Mouse (Mus musculus) central nervous system, embryonic 14 days (tissue): ENCODE measurements around the gene Cst9. TPM values are rescaled to one million over a fixed set of nuclear protein-coding genes. Genes with fewer than 3 reads are reported as not detected.

Experiments
- polyA plus RNA-seq: library from polyadenylated mRNA; depleted of rRNA; stranded (reverse); fragments of >200 nt; gene quantifications from 2 replicates; pipeline ENCODE4 v1.2.3, GENCODE M21; 2012; rRNA removed

Gene Cst9
- not detected in 2 replicates for polyA plus RNA-seq

GRCm38 (mm10) chr2:148834912-148835311, at the start of gene Cst9:
TSS of gene Cst9 (plus strand) at chr2:148835147.

GRCm38 (mm10) chr2:148789142-148789541, 45.8 kb upstream of the Cst9 start, which contains the start of gene Cst12:
TSS of gene Cst12 (plus strand) at chr2:148789361.

GRCm38 (mm10) chr2:148798485-148798884, 36.5 kb upstream of the Cst9 start, which contains the start of gene Cst8:
TSS of gene Cst8 (plus strand) at chr2:148798785.

GRCm38 (mm10) chr2:148819909-148820308, 15.0 kb upstream of the Cst9 start, which contains the start of gene Cst13:
TSS of gene Cst13 (plus strand) at chr2:148820081.

GRCm38 (mm10) chr2:148864966-148865365, 30.0 kb downstream of the Cst9 start, which contains the start of gene 9230104L09Rik:
TSS of gene 9230104L09Rik (minus strand) at chr2:148865038.

GRCm38 (mm10) chr2:148875335-148875811, 40.4 kb downstream of the Cst9 start, which contains the start of gene Cst3:
TSS of gene Cst3 (minus strand) at chr2:148875692.

Other genes starting within 250 kb of the Cst9 start
- gene Nxt1, start 162.5 kb upstream of the Cst9 start, polyA plus RNA-seq: 53.3 and 62.9 TPM in 2 replicates
- gene Gzf1, start 154.1 kb upstream of the Cst9 start, polyA plus RNA-seq: 15.8 and 17.5 TPM in 2 replicates
- gene Napb, start 102.7 kb upstream of the Cst9 start, polyA plus RNA-seq: 31.3 and 33.1 TPM in 2 replicates
- gene Cstl1, start 84.8 kb upstream of the Cst9 start, polyA plus RNA-seq: not detected in 2 replicates
- not detected in 2 replicates for gene Cst11, start 63.6 kb upstream of the Cst9 start, polyA plus RNA-seq
- gene 8030411F24Rik, start 53.1 kb upstream of the Cst9 start, polyA plus RNA-seq: not detected in 2 replicates
- not detected in 2 replicates for gene Cst12, start 45.8 kb upstream of the Cst9 start, polyA plus RNA-seq
- not detected in 2 replicates for gene Cst8, start 36.4 kb upstream of the Cst9 start, polyA plus RNA-seq
- not detected in 2 replicates for gene Cst13, start 15.1 kb upstream of the Cst9 start, polyA plus RNA-seq
- not detected in 2 replicates for gene 9230104L09Rik, start 29.9 kb downstream of the Cst9 start, polyA plus RNA-seq
- gene Cst3, start 40.5 kb downstream of the Cst9 start, polyA plus RNA-seq: 489 and 501 TPM in 2 replicates
- gene Gm1330, start 168.1 kb downstream of the Cst9 start, polyA plus RNA-seq: not detected in 2 replicates
- gene Gm10750, start 182.1 kb downstream of the Cst9 start, polyA plus RNA-seq: not detected in 2 replicates